ENCODE assay signal across 37 mouse cellular contexts in the genomic region with DNA sequence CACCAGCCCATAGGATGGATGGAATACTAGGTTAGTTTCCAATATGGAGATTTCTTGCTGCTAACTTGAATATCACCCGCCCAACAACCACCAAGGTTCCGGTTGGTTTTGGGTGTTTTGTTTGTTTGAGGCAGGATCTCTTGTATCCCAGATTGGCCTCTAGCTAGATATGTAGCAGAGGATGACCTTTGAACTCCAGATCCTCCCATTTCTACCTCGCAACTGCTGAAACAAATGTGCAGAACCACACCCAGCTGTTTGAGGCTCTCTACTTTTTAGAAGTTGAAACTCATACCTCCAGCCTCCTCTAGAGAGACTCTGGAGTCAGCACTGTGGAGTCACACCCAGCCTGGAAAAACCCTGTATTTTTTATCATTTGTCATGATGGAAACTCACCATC. TPM values are rescaled to one million over a fixed set of nuclear protein-coding genes. Genes with fewer than 3 reads are reported as not detected.
DNase-seq lines count a peak whose midpoint lies in the region; ATAC-seq and TF ChIP-seq lines count a peak whose summit lies in the region.
"Had no signal": no experiment of that assay in that cellular context is flagged by ENCODE, and none has a peak within 500 bp of the region (broad histone marks: within the 10 kb centered on the region; RNA-seq: fewer than 3 reads in every experiment).

No protein-coding gene starts in this region.

- ATAC-seq in liver, embryonic 11.5 days (replicated peaks; ENCODE audit: low FRiP score): no peak
- no peak for ATAC-seq in lung, postnatal 0 days
- ATAC-seq: activated CD4-positive, CD25-positive, alpha-beta regulatory T cell, adult 4 months; CD4-positive, CD25-positive, alpha-beta regulatory T cell, adult 4 months; forebrain, embryonic 15.5 days; hindbrain, postnatal 0 days; Patski had no signal

- no peaks in the 10 kb centered on the region for H3K9me3 ChIP-seq in liver, embryonic 11.5 days (ENCODE audit: control insufficient read depth, low read length)
- no peaks in the 10 kb centered on the region for H3K9me3 ChIP-seq in lung, postnatal 0 days (ENCODE audit: low read length)
- no peaks in the 10 kb centered on the region for H3K9me3 ChIP-seq in midbrain, embryonic 10.5 days (replicated peaks)
- H3K9me3 ChIP-seq: embryonic facial prominence, embryonic 10.5 days; embryonic facial prominence, embryonic 13.5 days; forebrain, embryonic 12.5 days; forebrain, embryonic 15.5 days; G1E; heart, embryonic 10.5 days; heart, embryonic 13.5 days had no signal

- H3K4me1 ChIP-seq in liver, adult 2 months (ENCODE audit: control insufficient read depth, insufficient read depth, low read length): peaks cover 32% of the 10 kb centered on the region
- 0 out of 2 replicates have a peak, but pooled peaks cover 2% of the 10 kb centered on the region for H3K4me1 ChIP-seq in liver, embryonic 11.5 days (replicated peaks; ENCODE audit: control insufficient read depth, insufficient read depth, low read length)
- 0 out of 2 replicates have a peak, but pooled peaks cover 2% of the 10 kb centered on the region for H3K4me1 ChIP-seq in lung, postnatal 0 days (ENCODE audit: insufficient read depth, low read depth, low read length)
- H3K4me1 ChIP-seq in midbrain, embryonic 10.5 days: no peaks in the 10 kb centered on the region
- H3K4me1 ChIP-seq: embryonic facial prominence, embryonic 10.5 days; embryonic facial prominence, embryonic 13.5 days; forebrain, embryonic 12.5 days; forebrain, embryonic 15.5 days had no signal

- TF ChIP-seq CTCF in liver, adult 2 months (IDR thresholded peaks at IDR 0.05; ENCODE audit: low read depth, low read length): no peak
- TF ChIP-seq CTCF in lung, postnatal 0 days (IDR thresholded peaks at IDR 0.05): no peak

- H3K9ac ChIP-seq in liver, adult 2 months (ENCODE audit: low read depth, low read length): no peak overlapping the region
- H3K9ac ChIP-seq in liver, embryonic 11.5 days (ENCODE audit: low read depth, low read length): no peak overlapping the region
- no peak overlapping the region for H3K9ac ChIP-seq in lung, postnatal 0 days (replicated peaks; ENCODE audit: low read depth)
- H3K9ac ChIP-seq: embryonic facial prominence, embryonic 13.5 days; forebrain, embryonic 12.5 days; forebrain, embryonic 15.5 days; heart, embryonic 13.5 days; hindbrain, embryonic 14.5 days had no signal

- no peak overlapping the region for H3K4me2 ChIP-seq in liver, embryonic 11.5 days
- H3K4me2 ChIP-seq in lung, postnatal 0 days (replicated peaks; ENCODE audit: low read depth, low read length): no peak overlapping the region
- H3K4me2 ChIP-seq: embryonic facial prominence, embryonic 13.5 days; forebrain, embryonic 12.5 days; forebrain, embryonic 15.5 days; heart, embryonic 13.5 days; hindbrain, embryonic 14.5 days had no signal

- no peaks in the 10 kb centered on the region for H3K36me3 ChIP-seq in liver, adult 2 months (ENCODE audit: control insufficient read depth, insufficient read depth, low read length)
- H3K36me3 ChIP-seq in liver, embryonic 11.5 days (ENCODE audit: control insufficient read depth, insufficient read depth, low read length): no peaks in the 10 kb centered on the region
- no peaks in the 10 kb centered on the region for H3K36me3 ChIP-seq in lung, postnatal 0 days (ENCODE audit: insufficient read depth, low read length)
- H3K36me3 ChIP-seq in midbrain, embryonic 10.5 days: no peaks in the 10 kb centered on the region
- H3K36me3 ChIP-seq: embryonic facial prominence, embryonic 10.5 days; embryonic facial prominence, embryonic 13.5 days; forebrain, embryonic 12.5 days; forebrain, embryonic 15.5 days; G1E; heart, embryonic 10.5 days; heart, embryonic 13.5 days had no signal

- H3K27ac ChIP-seq in liver, adult 2 months (replicated peaks; ENCODE audit: insufficient read depth, low read depth, low read length): peak overlapping the region; percentile 28
- no peak overlapping the region for H3K27ac ChIP-seq in liver, embryonic 11.5 days (ENCODE audit: low read depth, low read length)
- no peak overlapping the region for H3K27ac ChIP-seq in lung, postnatal 0 days (ENCODE audit: low read length)
- H3K27ac ChIP-seq in midbrain, embryonic 10.5 days (replicated peaks): no peak overlapping the region
- H3K27ac ChIP-seq: embryonic facial prominence, embryonic 10.5 days; embryonic facial prominence, embryonic 13.5 days; forebrain, embryonic 12.5 days; forebrain, embryonic 15.5 days; heart, adult 2 months; heart, embryonic 10.5 days; heart, embryonic 13.5 days; hindbrain, embryonic 14.5 days; hindbrain, postnatal 0 days had no signal

- DNase-seq in liver, adult 2 months (ENCODE audit: extremely low read depth, low read depth, low spot score): peak; percentile 80
- no peak for DNase-seq in liver, embryonic 11.5 days (ENCODE audit: low spot score)
- peak; percentile 50 for DNase-seq in R1 (ENCODE audit: low read depth, low spot score)
- peak; percentile 22 for DNase-seq in yolk sac, embryonic 10.5 days (ENCODE audit: low spot score)
- DNase-seq in lung, postnatal 0 days (ENCODE audit: low spot score): no peak
- DNase-seq in midbrain, embryonic 10.5 days (ENCODE audit: low spot score): no peak
- DNase-seq: adrenal gland, adult 8-10 months; adrenal gland, postnatal 25 days; cerebellum, adult 11-12 months; cerebellum, adult 8-10 months; cerebellum, postnatal 10 days; cerebellum, postnatal 36 days; embryo, embryonic 11 days; gastrocnemius, postnatal 36 days; heart, adult 2 months; heart, postnatal 14 days; heart, postnatal 4 days had no signal

- no peak for TF ChIP-seq EP300 in lung, postnatal 0 days (IDR thresholded peaks at IDR 0.05)

- H3K4me3 ChIP-seq in liver, adult 2 months (ENCODE audit: insufficient read depth, low read depth, low read length): no peak overlapping the region
- no peak overlapping the region for H3K4me3 ChIP-seq in liver, embryonic 11.5 days (ENCODE audit: low read depth, low read length)
- H3K4me3 ChIP-seq in lung, postnatal 0 days (ENCODE audit: low read depth, low read length): no peak overlapping the region
- no peak overlapping the region for H3K4me3 ChIP-seq in midbrain, embryonic 10.5 days
- H3K4me3 ChIP-seq: embryonic facial prominence, embryonic 10.5 days; embryonic facial prominence, embryonic 13.5 days; erythroblast, embryonic 14.5 days; forebrain, embryonic 12.5 days; forebrain, embryonic 15.5 days; heart, adult 2 months; heart, embryonic 10.5 days; heart, embryonic 13.5 days had no signal

- WGBS in liver, adult 2 months: 32% methylated on average over 3 of the region's 3 CpGs
- 75% methylated on average over 3 of the region's 3 CpGs for WGBS in liver, embryonic 11.5 days
- 85% methylated on average over 3 of the region's 3 CpGs for WGBS in lung, postnatal 0 days
- 89% methylated on average over 3 of the region's 3 CpGs for WGBS in midbrain, embryonic 10.5 days

- H3K79me2 ChIP-seq in liver, adult 2 months (ENCODE audit: control insufficient read depth, insufficient read depth, low read length): peaks cover 4% of the 10 kb centered on the region; the same call in 1 of the 2 replicates

- TF ChIP-seq POLR2A in liver, adult 2 months (IDR thresholded peaks at IDR 0.05; ENCODE audit: extremely low read depth, insufficient read depth, low read length): no peak

- no peaks in the 10 kb centered on the region for H3K27me3 ChIP-seq in liver, adult 2 months (ENCODE audit: control insufficient read depth, insufficient read depth, low read length)
- H3K27me3 ChIP-seq in liver, embryonic 11.5 days (replicated peaks; ENCODE audit: control insufficient read depth, insufficient read depth, low read length): no peaks in the 10 kb centered on the region
- H3K27me3 ChIP-seq in lung, postnatal 0 days (replicated peaks; ENCODE audit: insufficient read depth, low read length): no peaks in the 10 kb centered on the region
- no peaks in the 10 kb centered on the region for H3K27me3 ChIP-seq in midbrain, embryonic 10.5 days (ENCODE audit: low read depth, poor library complexity, severe bottlenecking)
- H3K27me3 ChIP-seq: embryonic facial prominence, embryonic 13.5 days; forebrain, embryonic 12.5 days; forebrain, embryonic 15.5 days; heart, embryonic 13.5 days; Patski had no signal

RNA-seq across cellular contexts. Expression of gene Sdr9c7, which starts 0.8 kb away (rescaled TPM):
- total RNA-seq in liver, adult 2 months (2014; rRNA removed): 25.6 and 26.9 TPM in 2 replicates
- 20.4 and 36.7 TPM in 2 replicates for polyA plus RNA-seq in liver, adult 2 months (2012; rRNA removed)
- polyA plus RNA-seq in liver, embryonic 11.5 days (2014; fragmentation: Nextera tagmentation; extraction: Ambion mirVana): not detected in 2 replicates
- not detected in 2 replicates for polyA plus RNA-seq in lung, postnatal 0 days (2015; fragmentation: Nextera tagmentation; extraction: Ambion mirVana)
- polyA plus RNA-seq in midbrain, embryonic 10.5 days (2016; fragmentation: Nextera tagmentation; extraction: Ambion mirVana): not detected in 2 replicates
- total RNA-seq: gastrocnemius, adult 8-10 months; gastrocnemius, postnatal 36 days; granulocyte monocyte progenitor cell, adult 5-6 weeks; heart, adult 2 months; heart, postnatal 4 days; hindbrain, postnatal 0 days had no signal
- polyA plus RNA-seq: activated CD4-positive, CD25-positive, alpha-beta regulatory T cell, adult 4 months; brain, embryonic 14.5 days; C2C12; CD4-positive, CD25-positive, alpha-beta regulatory T cell, adult 4 months; embryonic facial prominence, embryonic 10.5 days; erythroblast, embryonic 14.5 days; forebrain, embryonic 12.5 days; forebrain, embryonic 15.5 days; G1E; heart, adult 2 months; heart, embryonic 10.5 days; heart, embryonic 13.5 days; heart, embryonic 16.5 days; hindbrain, embryonic 11.5 days; hindbrain, embryonic 14.5 days; hindbrain, postnatal 0 days; Patski had no signal

RNA-seq across cellular contexts. Expression of gene Rdh7, which starts 8.9 kb away (rescaled TPM):
- 1,124 and 1,219 TPM in 2 replicates for total RNA-seq in liver, adult 2 months (2014; rRNA removed)
- polyA plus RNA-seq in liver, adult 2 months (2012; rRNA removed): 1,436 and 1,472 TPM in 2 replicates
- 0.14 TPM in 1 of 2 replicates, not detected in the other for polyA plus RNA-seq in liver, embryonic 11.5 days (2014; fragmentation: Nextera tagmentation; extraction: Ambion mirVana)
- polyA plus RNA-seq in lung, postnatal 0 days (2015; fragmentation: Nextera tagmentation; extraction: Ambion mirVana): not detected in 2 replicates
- not detected in 2 replicates for polyA plus RNA-seq in midbrain, embryonic 10.5 days (2016; fragmentation: Nextera tagmentation; extraction: Ambion mirVana)
- total RNA-seq: adrenal gland, postnatal 25 days; G1E; gastrocnemius, postnatal 36 days; granulocyte monocyte progenitor cell, adult 5-6 weeks; heart, adult 2 months; heart, postnatal 14 days; heart, postnatal 4 days; hindbrain, postnatal 0 days had no signal
- polyA plus RNA-seq: activated CD4-positive, CD25-positive, alpha-beta regulatory T cell, adult 4 months; brain, embryonic 14.5 days; C2C12; CD4-positive, CD25-positive, alpha-beta regulatory T cell, adult 4 months; cortical plate, adult 2 months; embryonic facial prominence, embryonic 10.5 days; embryonic facial prominence, embryonic 13.5 days; erythroblast, embryonic 14.5 days; forebrain, embryonic 12.5 days; forebrain, embryonic 15.5 days; G1E; heart, adult 2 months; heart, embryonic 10.5 days; heart, embryonic 13.5 days; heart, embryonic 16.5 days; hindbrain, embryonic 11.5 days; hindbrain, embryonic 14.5 days; hindbrain, postnatal 0 days; Patski had no signal

RNA-seq across cellular contexts. Expression of gene Rdh16f2, which starts 31.2 kb away (rescaled TPM):
- 282 and 329 TPM in 2 replicates for total RNA-seq in liver, adult 2 months (2014; rRNA removed)
- polyA plus RNA-seq in liver, adult 2 months (2012; rRNA removed): 281 and 297 TPM in 2 replicates
- polyA plus RNA-seq in liver, embryonic 11.5 days (2014; fragmentation: Nextera tagmentation; extraction: Ambion mirVana): not detected in 2 replicates
- polyA plus RNA-seq in lung, postnatal 0 days (2015; fragmentation: Nextera tagmentation; extraction: Ambion mirVana): not detected in 2 replicates
- not detected in 2 replicates for polyA plus RNA-seq in midbrain, embryonic 10.5 days (2016; fragmentation: Nextera tagmentation; extraction: Ambion mirVana)
- total RNA-seq: adrenal gland, adult 8-10 months; adrenal gland, postnatal 25 days; gastrocnemius, adult 8-10 months; gastrocnemius, postnatal 36 days; granulocyte monocyte progenitor cell, adult 5-6 weeks; heart, adult 2 months; heart, postnatal 14 days; heart, postnatal 4 days; hindbrain, postnatal 0 days had no signal
- polyA plus RNA-seq: activated CD4-positive, CD25-positive, alpha-beta regulatory T cell, adult 4 months; brain, embryonic 14.5 days; C2C12; CD4-positive, CD25-positive, alpha-beta regulatory T cell, adult 4 months; cortical plate, adult 2 months; embryonic facial prominence, embryonic 10.5 days; embryonic facial prominence, embryonic 13.5 days; erythroblast, embryonic 14.5 days; forebrain, embryonic 12.5 days; forebrain, embryonic 15.5 days; heart, adult 2 months; heart, embryonic 10.5 days; heart, embryonic 13.5 days; heart, embryonic 16.5 days; hindbrain, embryonic 11.5 days; hindbrain, embryonic 14.5 days; hindbrain, postnatal 0 days; Patski had no signal

RNA-seq across cellular contexts. Expression of gene Rdh19, which starts 47.8 kb away (rescaled TPM):
- total RNA-seq in liver, adult 2 months (2014; rRNA removed): not detected in 2 replicates
- 0.05 TPM in 1 of 2 replicates, not detected in the other for polyA plus RNA-seq in liver, adult 2 months (2012; rRNA removed)
- not detected in 2 replicates for polyA plus RNA-seq in liver, embryonic 11.5 days (2014; fragmentation: Nextera tagmentation; extraction: Ambion mirVana)
- polyA plus RNA-seq in lung, postnatal 0 days (2015; fragmentation: Nextera tagmentation; extraction: Ambion mirVana): not detected in 2 replicates
- not detected in 2 replicates for polyA plus RNA-seq in midbrain, embryonic 10.5 days (2016; fragmentation: Nextera tagmentation; extraction: Ambion mirVana)
- total RNA-seq: adrenal gland, postnatal 25 days; gastrocnemius, adult 8-10 months; gastrocnemius, postnatal 36 days; granulocyte monocyte progenitor cell, adult 5-6 weeks; heart, adult 2 months; heart, postnatal 14 days; heart, postnatal 4 days; hindbrain, postnatal 0 days had no signal
- polyA plus RNA-seq: activated CD4-positive, CD25-positive, alpha-beta regulatory T cell, adult 4 months; brain, embryonic 14.5 days; C2C12; CD4-positive, CD25-positive, alpha-beta regulatory T cell, adult 4 months; cortical plate, adult 2 months; embryonic facial prominence, embryonic 10.5 days; embryonic facial prominence, embryonic 13.5 days; erythroblast, embryonic 14.5 days; forebrain, embryonic 12.5 days; forebrain, embryonic 15.5 days; G1E; heart, adult 2 months; heart, embryonic 10.5 days; heart, embryonic 13.5 days; heart, embryonic 16.5 days; hindbrain, embryonic 11.5 days; hindbrain, embryonic 14.5 days; hindbrain, postnatal 0 days; Patski had no signal

Comparison
In these comparisons a context has a peak if more than half of its experiments do, and no peak if none do; other contexts are left out.
1. DNase-seq: peak in liver, adult 2 months (single experiment), R1 (single experiment) and yolk sac, embryonic 10.5 days (single experiment); none in liver, embryonic 11.5 days (single experiment), lung, postnatal 0 days (single experiment) and midbrain, embryonic 10.5 days (single experiment).
2. RNA of gene Sdr9c7, which starts 0.8 kb away (polyA plus RNA-seq): 20.4 to 36.7 TPM in liver, adult 2 months; not detected in lung, postnatal 0 days, not detected in liver, embryonic 11.5 days and not detected in midbrain, embryonic 10.5 days; every median in the first group is over 10 times any median in the second.
3. RNA of gene Rdh7, which starts 8.9 kb away (polyA plus RNA-seq): 1,436 to 1,472 TPM in liver, adult 2 months; 0.14 TPM in liver, embryonic 11.5 days, not detected in lung, postnatal 0 days and not detected in midbrain, embryonic 10.5 days; every median in the first group is over 1,000 times any median in the second.
4. RNA of gene Rdh16f2, which starts 31.2 kb away (polyA plus RNA-seq): 281 to 297 TPM in liver, adult 2 months; not detected in liver, embryonic 11.5 days, not detected in lung, postnatal 0 days and not detected in midbrain, embryonic 10.5 days; every median in the first group is over 100 times any median in the second.